ENCODE assay signal across 8 mouse cellular contexts in the genomic region with DNA sequence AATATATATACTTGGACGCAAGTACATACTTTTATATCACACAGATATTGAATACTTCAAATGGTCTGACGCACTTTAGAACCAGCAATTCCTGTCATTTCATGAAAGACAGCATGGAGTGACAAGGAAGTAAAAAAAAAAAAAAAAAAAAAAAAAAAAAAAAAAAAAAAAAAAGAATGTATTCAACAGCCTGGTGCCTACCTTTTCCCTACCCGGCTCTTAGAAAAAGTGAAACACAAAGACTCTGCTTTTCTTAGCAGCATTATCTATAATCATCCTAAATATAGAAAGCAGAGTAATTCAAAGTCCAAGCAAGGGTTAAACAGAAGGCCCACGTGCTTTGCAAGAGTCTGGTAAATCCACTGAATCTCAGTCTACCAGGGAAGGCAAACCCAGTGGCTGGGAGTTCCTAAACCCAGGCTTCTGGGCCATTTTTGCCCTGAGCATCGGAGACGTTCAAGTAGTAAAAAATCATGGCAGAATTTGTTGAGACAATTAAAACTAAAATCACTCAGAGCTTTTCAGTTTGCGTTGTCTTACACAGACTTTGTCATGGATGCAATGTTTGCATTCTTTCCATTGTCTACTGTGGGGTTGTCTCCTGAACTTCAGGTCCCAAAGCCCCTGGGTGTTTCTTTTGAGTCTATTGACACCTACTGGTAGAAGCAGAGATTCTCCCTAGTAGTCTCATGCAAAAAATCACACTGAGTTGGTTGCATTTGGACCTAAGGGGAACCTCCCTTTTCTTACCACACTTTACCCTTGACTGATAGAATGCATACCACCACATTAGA.
A peak's percentile ranks its signal among the peaks of the same experiment; 100 is the strongest.
DNase-seq lines count a peak whose midpoint lies in the region; ATAC-seq and TF ChIP-seq lines count a peak whose summit lies in the region.

No protein-coding gene starts in this region.

- no peaks in the 10 kb centered on the region for H3K27me3 ChIP-seq in liver, postnatal 0 days (ENCODE audit: insufficient read depth, low read length)
- H3K27me3 ChIP-seq in liver, embryonic 11.5 days (replicated peaks; ENCODE audit: control insufficient read depth, insufficient read depth, low read length): no peaks in the 10 kb centered on the region
- H3K27me3 ChIP-seq in hindbrain, postnatal 0 days (ENCODE audit: insufficient read depth, low read length): no peaks in the 10 kb centered on the region

- no peak for DNase-seq in liver, postnatal 0 days
- no peak for DNase-seq in liver, embryonic 11.5 days (ENCODE audit: low spot score)
- peak; percentile 60 for DNase-seq in embryo, embryonic 9.5 days (ENCODE audit: extremely low spot score)
- peak; percentile 80 for DNase-seq in hindbrain, postnatal 0 days (ENCODE audit: low spot score)
- DNase-seq in skeletal muscle tissue, adult 2 months (ENCODE audit: low read depth, low spot score): peak; percentile 22
- no peak for DNase-seq in heart, postnatal 4 days
- no peak for DNase-seq in gastrocnemius, postnatal 36 days

- no peak overlapping the region for H3K4me2 ChIP-seq in liver, postnatal 0 days (ENCODE audit: low read depth, low read length)
- no peak overlapping the region for H3K4me2 ChIP-seq in liver, embryonic 11.5 days
- no peak overlapping the region for H3K4me2 ChIP-seq in hindbrain, postnatal 0 days (ENCODE audit: low read depth, low read length)

- 0 out of 2 replicates have a peak, but pooled peaks have one; percentile 4 for TF ChIP-seq CTCF in liver, postnatal 0 days (IDR thresholded peaks at IDR 0.05; ENCODE audit: low read depth)
- TF ChIP-seq CTCF in hindbrain, postnatal 0 days (IDR thresholded peaks at IDR 0.05; ENCODE audit: low read depth): peak; percentile 70

- 56% methylated on average over 7 of the region's 7 CpGs for WGBS in liver, postnatal 0 days (ENCODE audit: insufficient replicate concordance)
- 60% methylated on average over 7 of the region's 7 CpGs for WGBS in liver, embryonic 11.5 days
- 52% methylated on average over 7 of the region's 7 CpGs for WGBS in hindbrain, postnatal 0 days

- TF ChIP-seq EP300 in liver, postnatal 0 days (IDR thresholded peaks at IDR 0.05; ENCODE audit: low read depth): no peak

- ATAC-seq in liver, postnatal 0 days: no peak
- ATAC-seq in liver, embryonic 11.5 days (replicated peaks; ENCODE audit: low FRiP score): no peak
- ATAC-seq in hindbrain, postnatal 0 days: peak; percentile 79
- no peak for ATAC-seq in megakaryocyte progenitor cell, adult 5-6 weeks (replicated peaks; ENCODE audit: poor library complexity)

- no peak overlapping the region for H3K4me3 ChIP-seq in liver, postnatal 0 days (ENCODE audit: low read depth, low read length)
- no peak overlapping the region for H3K4me3 ChIP-seq in liver, embryonic 11.5 days (ENCODE audit: low read depth, low read length)
- no peak overlapping the region for H3K4me3 ChIP-seq in hindbrain, postnatal 0 days (ENCODE audit: low read length)

- intact Hi-C loops in gastrocnemius, postnatal 36 days (cut with DNase I): no loop called here

- no peak overlapping the region for H3K9ac ChIP-seq in liver, postnatal 0 days (replicated peaks)
- H3K9ac ChIP-seq in liver, embryonic 11.5 days (ENCODE audit: low read depth, low read length): no peak overlapping the region
- no peak overlapping the region for H3K9ac ChIP-seq in hindbrain, postnatal 0 days (replicated peaks; ENCODE audit: low read length)

- H3K4me1 ChIP-seq in liver, postnatal 0 days (ENCODE audit: insufficient read depth): no peaks in the 10 kb centered on the region
- no peaks in the 10 kb centered on the region for H3K4me1 ChIP-seq in liver, embryonic 11.5 days (replicated peaks; ENCODE audit: control insufficient read depth, insufficient read depth, low read length)
- no peaks in the 10 kb centered on the region for H3K4me1 ChIP-seq in hindbrain, postnatal 0 days (ENCODE audit: insufficient read depth, low read length)

- no peaks in the 10 kb centered on the region for H3K9me3 ChIP-seq in liver, postnatal 0 days (ENCODE audit: low read length)
- H3K9me3 ChIP-seq in liver, embryonic 11.5 days (ENCODE audit: control insufficient read depth, low read length): no peaks in the 10 kb centered on the region
- no peaks in the 10 kb centered on the region for H3K9me3 ChIP-seq in hindbrain, postnatal 0 days (ENCODE audit: low read length)

- no peak overlapping the region for H3K27ac ChIP-seq in liver, postnatal 0 days (ENCODE audit: low read depth)
- H3K27ac ChIP-seq in liver, embryonic 11.5 days (ENCODE audit: low read depth, low read length): no peak overlapping the region
- no peak overlapping the region for H3K27ac ChIP-seq in hindbrain, postnatal 0 days

- no peaks in the 10 kb centered on the region for H3K36me3 ChIP-seq in liver, postnatal 0 days (replicated peaks; ENCODE audit: insufficient read depth, low read length)
- no peaks in the 10 kb centered on the region for H3K36me3 ChIP-seq in liver, embryonic 11.5 days (ENCODE audit: control insufficient read depth, insufficient read depth, low read length)
- H3K36me3 ChIP-seq in hindbrain, postnatal 0 days (ENCODE audit: insufficient read depth, low read length): no peaks in the 10 kb centered on the region

Comparison
In these comparisons a context has a peak if more than half of its experiments do, and no peak if none do; other contexts are left out.
1. DNase-seq: peak in embryo, embryonic 9.5 days (single experiment), hindbrain, postnatal 0 days (single experiment) and skeletal muscle tissue, adult 2 months (single experiment); none in liver, postnatal 0 days (single experiment), liver, embryonic 11.5 days (single experiment), heart, postnatal 4 days (single experiment) and gastrocnemius, postnatal 36 days (0 of 2).